In genomic region chr15:103540646-103541045, GRCm38 (mm10) we compare ENCODE assay signal across 31 mouse cellular contexts. TPM values are rescaled to one million over a fixed set of nuclear protein-coding genes. Genes with fewer than 3 reads are reported as not detected.
DNase-seq lines count a peak whose midpoint lies in the region; ATAC-seq and TF ChIP-seq lines count a peak whose summit lies in the region.
"Had no signal": no experiment of that assay in that cellular context is flagged by ENCODE, and none has a peak within 500 bp of the region (broad histone marks: within the 10 kb centered on the region; RNA-seq: fewer than 3 reads in every experiment).

No protein-coding gene starts in this region.

- ATAC-seq in forebrain, embryonic 11.5 days (replicated peaks; ENCODE audit: low FRiP score), result no peak
- no peak for ATAC-seq in forebrain, postnatal 0 days
- no peak for ATAC-seq in kidney, embryonic 16.5 days (ENCODE audit: low FRiP score, low TSS enrichment)
- no peak for ATAC-seq in midbrain, embryonic 15.5 days (replicated peaks)
- ATAC-seq: forebrain, embryonic 16.5 days; hindbrain, embryonic 16.5 days; Patski had no signal

- H3K27ac ChIP-seq in forebrain, embryonic 11.5 days (ENCODE audit: low read depth, low read length), result no peak overlapping the region
- H3K27ac ChIP-seq in forebrain, postnatal 0 days (ENCODE audit: low read depth, low read length), result no peak overlapping the region
- no peak overlapping the region for H3K27ac ChIP-seq in kidney, embryonic 16.5 days (ENCODE audit: low read length)
- no peak overlapping the region for H3K27ac ChIP-seq in midbrain, embryonic 10.5 days (replicated peaks)
- no peak overlapping the region for H3K27ac ChIP-seq in midbrain, embryonic 15.5 days
- H3K27ac ChIP-seq: forebrain, embryonic 12.5 days; hindbrain, embryonic 10.5 days; hindbrain, embryonic 13.5 days had no signal

- DNase-seq in forebrain, embryonic 11.5 days (ENCODE audit: low spot score), result peak; percentile 38
- no peak for DNase-seq in forebrain, postnatal 0 days
- DNase-seq in kidney, adult 11 months, result peak; percentile 25
- DNase-seq in midbrain, embryonic 10.5 days (ENCODE audit: low spot score), result peak; percentile 8
- DNase-seq in thymus, postnatal 14 days, result no peak
- DNase-seq: adrenal gland, postnatal 36 days; B cell, adult 2 months; cerebellum, adult 18-20 months; cerebellum, adult 9-10 months; cerebellum, postnatal 14 days; gastrocnemius, adult 2 months; gastrocnemius, postnatal 14 days; heart, adult 18-20 months; heart, postnatal 36 days had no signal

- no peak overlapping the region for H3K9ac ChIP-seq in forebrain, embryonic 11.5 days (ENCODE audit: low read length)
- no peak overlapping the region for H3K9ac ChIP-seq in forebrain, postnatal 0 days
- no peak overlapping the region for H3K9ac ChIP-seq in kidney, embryonic 16.5 days (replicated peaks; ENCODE audit: low read length)
- H3K9ac ChIP-seq in midbrain, embryonic 15.5 days, result no peak overlapping the region
- H3K9ac ChIP-seq: forebrain, embryonic 12.5 days; hindbrain, embryonic 13.5 days had no signal

- H3K4me3 ChIP-seq in forebrain, embryonic 11.5 days (ENCODE audit: low read depth, low read length), result no peak overlapping the region
- no peak overlapping the region for H3K4me3 ChIP-seq in forebrain, postnatal 0 days (ENCODE audit: low read depth, low read length)
- no peak overlapping the region for H3K4me3 ChIP-seq in kidney, embryonic 16.5 days (ENCODE audit: low read length)
- no peak overlapping the region for H3K4me3 ChIP-seq in midbrain, embryonic 10.5 days
- H3K4me3 ChIP-seq in midbrain, embryonic 15.5 days, result no peak overlapping the region
- H3K4me3 ChIP-seq: forebrain, embryonic 12.5 days; gastrocnemius, adult 2 months; hindbrain, embryonic 10.5 days; hindbrain, embryonic 13.5 days had no signal

- 85% methylated on average over 1 of the region's 1 CpGs for WGBS in forebrain, embryonic 11.5 days
- 95% methylated on average over 1 of the region's 1 CpGs for WGBS in forebrain, postnatal 0 days
- WGBS in kidney, embryonic 16.5 days, result 31% methylated on average over 1 of the region's 1 CpGs
- WGBS in midbrain, embryonic 10.5 days, result 82% methylated on average over 1 of the region's 1 CpGs
- 82% methylated on average over 1 of the region's 1 CpGs for WGBS in midbrain, embryonic 15.5 days

- no peaks in the 10 kb centered on the region; the same call in 1 of the 2 replicates for H3K4me1 ChIP-seq in forebrain, embryonic 11.5 days (replicated peaks; ENCODE audit: control insufficient read depth, insufficient read depth, low read length)
- H3K4me1 ChIP-seq in forebrain, postnatal 0 days (ENCODE audit: insufficient read depth), result no peaks in the 10 kb centered on the region
- peaks cover 27% of the 10 kb centered on the region for H3K4me1 ChIP-seq in kidney, embryonic 16.5 days (ENCODE audit: insufficient read depth, low read length)
- peaks cover 38% of the 10 kb centered on the region for H3K4me1 ChIP-seq in midbrain, embryonic 10.5 days
- peaks cover 25% of the 10 kb centered on the region for H3K4me1 ChIP-seq in midbrain, embryonic 15.5 days

- H3K27me3 ChIP-seq in forebrain, embryonic 11.5 days (ENCODE audit: control insufficient read depth, insufficient read depth, low read length), result no peaks in the 10 kb centered on the region
- no peaks in the 10 kb centered on the region for H3K27me3 ChIP-seq in forebrain, postnatal 0 days (ENCODE audit: insufficient read depth, low read length)
- peaks cover 23% of the 10 kb centered on the region for H3K27me3 ChIP-seq in kidney, embryonic 16.5 days (ENCODE audit: insufficient read depth, low read length)
- peaks cover 50% of the 10 kb centered on the region for H3K27me3 ChIP-seq in midbrain, embryonic 10.5 days (ENCODE audit: low read depth, poor library complexity, severe bottlenecking)
- H3K27me3 ChIP-seq in midbrain, embryonic 15.5 days (replicated peaks), result 0 out of 2 replicates have a peak, but pooled peaks cover 3% of the 10 kb centered on the region
- H3K27me3 ChIP-seq: CH12.LX had no signal

- H3K9me3 ChIP-seq in forebrain, embryonic 11.5 days (ENCODE audit: control insufficient read depth, low read length), result no peaks in the 10 kb centered on the region
- no peaks in the 10 kb centered on the region for H3K9me3 ChIP-seq in forebrain, postnatal 0 days (ENCODE audit: low read length)
- H3K9me3 ChIP-seq in kidney, embryonic 16.5 days (ENCODE audit: low read length), result no peaks in the 10 kb centered on the region
- no peaks in the 10 kb centered on the region for H3K9me3 ChIP-seq in midbrain, embryonic 10.5 days (replicated peaks)
- no peaks in the 10 kb centered on the region for H3K9me3 ChIP-seq in midbrain, embryonic 15.5 days
- H3K9me3 ChIP-seq: forebrain, embryonic 12.5 days; G1E; hindbrain, embryonic 10.5 days; hindbrain, embryonic 13.5 days had no signal

- TF ChIP-seq CTCF in forebrain, postnatal 0 days (IDR thresholded peaks at IDR 0.05; ENCODE audit: low read depth), result no peak

- H3K4me2 ChIP-seq in forebrain, embryonic 11.5 days (ENCODE audit: low read depth, low read length, severe bottlenecking), result no peak overlapping the region
- no peak overlapping the region for H3K4me2 ChIP-seq in forebrain, postnatal 0 days (ENCODE audit: low read depth)
- H3K4me2 ChIP-seq in kidney, embryonic 16.5 days (replicated peaks; ENCODE audit: low read depth, low read length), result no peak overlapping the region
- no peak overlapping the region for H3K4me2 ChIP-seq in midbrain, embryonic 15.5 days
- H3K4me2 ChIP-seq: forebrain, embryonic 12.5 days; hindbrain, embryonic 13.5 days had no signal

- H3K36me3 ChIP-seq in forebrain, embryonic 11.5 days (ENCODE audit: control insufficient read depth, insufficient read depth, low read length), result no peaks in the 10 kb centered on the region
- H3K36me3 ChIP-seq in forebrain, postnatal 0 days (ENCODE audit: insufficient read depth), result no peaks in the 10 kb centered on the region
- no peaks in the 10 kb centered on the region for H3K36me3 ChIP-seq in kidney, embryonic 16.5 days (ENCODE audit: insufficient read depth, low read length)
- no peaks in the 10 kb centered on the region for H3K36me3 ChIP-seq in midbrain, embryonic 10.5 days
- no peaks in the 10 kb centered on the region for H3K36me3 ChIP-seq in midbrain, embryonic 15.5 days (replicated peaks)
- H3K36me3 ChIP-seq: forebrain, embryonic 12.5 days; G1E; hindbrain, embryonic 10.5 days; hindbrain, embryonic 13.5 days had no signal

RNA-seq across cellular contexts. Expression of gene Ppp1r1a, which starts 2.8 kb away (rescaled TPM):
- 38.8 and 43.7 TPM in 2 replicates for polyA plus RNA-seq in forebrain, embryonic 11.5 days (2014; fragmentation: Nextera tagmentation; extraction: Ambion mirVana)
- total RNA-seq in forebrain, postnatal 0 days (2014; rRNA removed), result 109 and 128 TPM in 2 replicates
- polyA plus RNA-seq in forebrain, postnatal 0 days (2015; fragmentation: Nextera tagmentation; extraction: Ambion mirVana), result 206 and 236 TPM in 2 replicates
- 22.8 and 23.5 TPM in 2 replicates for polyA plus RNA-seq in kidney, embryonic 16.5 days (2015; fragmentation: Nextera tagmentation; extraction: Ambion mirVana)
- polyA plus RNA-seq in midbrain, embryonic 10.5 days (2016; fragmentation: Nextera tagmentation; extraction: Ambion mirVana), result 38.3 and 46.7 TPM in 2 replicates
- 135 and 139 TPM in 2 replicates for polyA plus RNA-seq in midbrain, embryonic 15.5 days (2015; fragmentation: Nextera tagmentation; extraction: Ambion mirVana)
- total RNA-seq: CH12.LX, G1E had no signal
- polyA plus RNA-seq: G1E had no signal

RNA-seq across cellular contexts. Expression of gene Glycam1, which starts 24.2 kb away (rescaled TPM):
- polyA plus RNA-seq in forebrain, embryonic 11.5 days (2014; fragmentation: Nextera tagmentation; extraction: Ambion mirVana), result not detected in 2 replicates
- not detected in 2 replicates for total RNA-seq in forebrain, postnatal 0 days (2014; rRNA removed)
- polyA plus RNA-seq in forebrain, postnatal 0 days (2015; fragmentation: Nextera tagmentation; extraction: Ambion mirVana), result 0.24 TPM in 1 of 2 replicates, not detected in the other
- polyA plus RNA-seq in kidney, embryonic 16.5 days (2015; fragmentation: Nextera tagmentation; extraction: Ambion mirVana), result not detected in 2 replicates
- polyA plus RNA-seq in midbrain, embryonic 10.5 days (2016; fragmentation: Nextera tagmentation; extraction: Ambion mirVana), result not detected in 2 replicates
- not detected in 2 replicates for polyA plus RNA-seq in midbrain, embryonic 15.5 days (2015; fragmentation: Nextera tagmentation; extraction: Ambion mirVana)
- total RNA-seq: adrenal gland, adult 18-20 months; adrenal gland, postnatal 36 days; CH12.LX; G1E; gastrocnemius, adult 2 months; gastrocnemius, postnatal 14 days; gastrocnemius, postnatal 4 days; heart, postnatal 36 days had no signal
- polyA plus RNA-seq: embryonic facial prominence, embryonic 11.5 days; embryonic facial prominence, embryonic 14.5 days; forebrain, embryonic 12.5 days; forebrain, embryonic 16.5 days; frontal cortex, adult 2 months; G1E; heart, embryonic 14.5 days; heart, postnatal 0 days; hindbrain, embryonic 10.5 days; hindbrain, embryonic 13.5 days; hindbrain, embryonic 16.5 days; Patski had no signal

RNA-seq across cellular contexts. Expression of gene Pde1b, which starts 37.8 kb away (rescaled TPM):
- polyA plus RNA-seq in forebrain, embryonic 11.5 days (2014; fragmentation: Nextera tagmentation; extraction: Ambion mirVana), result 27.2 and 29.9 TPM in 2 replicates
- 78.8 and 79.0 TPM in 2 replicates for total RNA-seq in forebrain, postnatal 0 days (2014; rRNA removed)
- polyA plus RNA-seq in forebrain, postnatal 0 days (2015; fragmentation: Nextera tagmentation; extraction: Ambion mirVana), result 43.4 and 54.1 TPM in 2 replicates
- polyA plus RNA-seq in kidney, embryonic 16.5 days (2015; fragmentation: Nextera tagmentation; extraction: Ambion mirVana), result 4.7 and 4.8 TPM in 2 replicates
- 26.4 and 33.1 TPM in 2 replicates for polyA plus RNA-seq in midbrain, embryonic 10.5 days (2016; fragmentation: Nextera tagmentation; extraction: Ambion mirVana)
- 87.2 and 87.4 TPM in 2 replicates for polyA plus RNA-seq in midbrain, embryonic 15.5 days (2015; fragmentation: Nextera tagmentation; extraction: Ambion mirVana)

Comparison
In these comparisons a context has a peak if more than half of its experiments do, and no peak if none do; other contexts are left out.
1. DNase-seq: peak in forebrain, embryonic 11.5 days (single experiment), kidney, adult 11 months (single experiment) and midbrain, embryonic 10.5 days (single experiment); none in forebrain, postnatal 0 days (single experiment) and thymus, postnatal 14 days (single experiment).